Mouse (Mus musculus) brown adipose tissue, adult 24 weeks (tissue): ENCODE results near the gene Lrpprc. TPM values are rescaled to one million over a fixed set of nuclear protein-coding genes. Genes with fewer than 3 reads are reported as not detected.

Experiments
- polyA plus RNA-seq: library from polyadenylated mRNA; stranded (reverse); fragments of >200 nt; gene quantifications from 2 replicates; pipeline ENCODE4 v1.2.4, GENCODE M21; 2012; ENCODE audit not compliant: missing spikeins, insufficient read depth, insufficient read length

Lrpprc gene
- polyA plus RNA-seq, 1 experiment, result 66.6 TPM

Other genes starting within 250 kb of the Lrpprc start
- 3.1 and 5.4 TPM in 2 replicates for gene Dync2li1, start 164.3 kb downstream of the Lrpprc start, polyA plus RNA-seq
- gene Abcg8, start 114.5 kb downstream of the Lrpprc start, polyA plus RNA-seq, result not detected in 2 replicates
- not detected in 2 replicates for gene Abcg5, start 107.8 kb downstream of the Lrpprc start, polyA plus RNA-seq
- gene Ppm1b, start 166.0 kb upstream of the Lrpprc start, polyA plus RNA-seq, result 82.8 and 117 TPM in 2 replicates
- not detected in 2 replicates for gene Slc3a1, start 237.6 kb upstream of the Lrpprc start, polyA plus RNA-seq